Mouse (Mus musculus): Measurements from ENCODE around the gene Agfg1. TPM values are rescaled to one million over a fixed set of nuclear protein-coding genes. Genes with fewer than 3 reads are reported as not detected.

Agfg1 gene
- 18.2 and 18.8 TPM in 2 replicates for polyA plus RNA-seq (2015; fragmentation: Nextera tagmentation; extraction: Ambion mirVana)

- peak; percentile 87 for ATAC-seq (ENCODE audit: low FRiP score, low TSS enrichment)
- H3K27ac ChIP-seq (replicated peaks): peak within 1 kb of the TSS; percentile 87
- DNase-seq (ENCODE audit: low spot score): peak; percentile 95
- TF ChIP-seq CTCF (IDR thresholded peaks at IDR 0.05; ENCODE audit: low read depth) (peak; percentile 97), EP300 (optimal IDR thresholded peaks at IDR 0.05) (peak; percentile 56)
- H3K4me2 ChIP-seq (replicated peaks; ENCODE audit: low read depth): peak within 1 kb of the TSS; percentile 85
- no peaks in the 10 kb centered on the region for H3K27me3 ChIP-seq (ENCODE audit: control insufficient read depth, insufficient read depth, low read length)
- H3K4me3 ChIP-seq (ENCODE audit: low read depth, low read length): peak within 1 kb of the TSS; percentile 97
- H3K9me3 ChIP-seq (ENCODE audit: control insufficient read depth, low read length): no peaks in the 10 kb centered on the region
- no peaks in the 10 kb centered on the region for H3K36me3 ChIP-seq (ENCODE audit: control insufficient read depth, insufficient read depth, low read length)
- H3K4me1 ChIP-seq (replicated peaks; ENCODE audit: control insufficient read depth, insufficient read depth): 0 out of 2 replicates have a peak, but pooled peaks cover 3% of the 10 kb centered on the region
- H3K9ac ChIP-seq (ENCODE audit: low read length): peak within 1 kb of the TSS; percentile 95
- WGBS: 0% methylated on average over 18 of the region's 34 CpGs
These were observed at the start of gene Agfg1 for GRCm38 (mm10) chr1:82839296-82839613. Agfg1 (plus strand) TSS chr1:82839483.

- no peak for DNase-seq (ENCODE audit: low spot score)
- WGBS: 84% methylated on average over 11 of the region's 11 CpGs
- H3K4me3 ChIP-seq (ENCODE audit: low read depth, low read length): no peak overlapping the region
These were observed 48.2 kb upstream of the Agfg1 start for GRCm38 (mm10) chr1:82791105-82791504.

GRCm38 (mm10) chr1:82792238-82792637, 47.0 kb upstream of the Agfg1 start:
- Histone ChIP-seq H3K9me3 (ENCODE audit: control insufficient read depth, low read length) (no peaks in the 10 kb centered on the region), H3K4me1 (replicated peaks; ENCODE audit: control insufficient read depth, insufficient read depth) (no peaks in the 10 kb centered on the region), H3K9ac (ENCODE audit: low read length) (no peak overlapping the region), H3K27me3 (ENCODE audit: control insufficient read depth, insufficient read depth, low read length) (no peaks in the 10 kb centered on the region), H3K36me3 (ENCODE audit: control insufficient read depth, insufficient read depth, low read length) (no peaks in the 10 kb centered on the region), H3K27ac (replicated peaks) (no peak overlapping the region), H3K4me2 (replicated peaks; ENCODE audit: low read depth) (no peak overlapping the region), H3K4me3 (ENCODE audit: low read depth, low read length) (no peak overlapping the region)
- no peak for TF ChIP-seq CTCF (IDR thresholded peaks at IDR 0.05; ENCODE audit: low read depth)
- TF ChIP-seq EP300 (optimal IDR thresholded peaks at IDR 0.05): no peak
- 93% methylated on average over 6 of the region's 6 CpGs for WGBS
- no peak for DNase-seq (ENCODE audit: low spot score)
- ATAC-seq (ENCODE audit: low FRiP score, low TSS enrichment): no peak

More at GRCm38 (mm10) chr1:82791105-82791504, 48.2 kb upstream of the Agfg1 start:
- no peaks in the 10 kb centered on the region for H3K4me1 ChIP-seq (replicated peaks; ENCODE audit: control insufficient read depth, insufficient read depth)
- H3K9ac ChIP-seq (ENCODE audit: low read length): no peak overlapping the region
- H3K36me3 ChIP-seq (ENCODE audit: control insufficient read depth, insufficient read depth, low read length): no peaks in the 10 kb centered on the region
- H3K27ac ChIP-seq (replicated peaks): no peak overlapping the region
- H3K4me2 ChIP-seq (replicated peaks; ENCODE audit: low read depth): no peak overlapping the region
- no peak for ATAC-seq (ENCODE audit: low FRiP score, low TSS enrichment)
- H3K27me3 ChIP-seq (ENCODE audit: control insufficient read depth, insufficient read depth, low read length): no peaks in the 10 kb centered on the region
- TF ChIP-seq EP300 (optimal IDR thresholded peaks at IDR 0.05): no peak
- no peak for TF ChIP-seq CTCF (IDR thresholded peaks at IDR 0.05; ENCODE audit: low read depth)
- no peaks in the 10 kb centered on the region for H3K9me3 ChIP-seq (ENCODE audit: control insufficient read depth, low read length)

- ATAC-seq (ENCODE audit: low FRiP score, low TSS enrichment) (no peak), DNase-seq (ENCODE audit: low spot score) (no peak)
- no peak overlapping the region for H3K27ac ChIP-seq (replicated peaks)
- TF ChIP-seq CTCF (IDR thresholded peaks at IDR 0.05; ENCODE audit: low read depth) (no peak), EP300 (optimal IDR thresholded peaks at IDR 0.05) (no peak)
- H3K9me3 ChIP-seq (ENCODE audit: control insufficient read depth, low read length): no peaks in the 10 kb centered on the region
- H3K9ac ChIP-seq (ENCODE audit: low read length): no peak overlapping the region
- no peaks in the 10 kb centered on the region for H3K36me3 ChIP-seq (ENCODE audit: control insufficient read depth, insufficient read depth, low read length)
- no peak overlapping the region for H3K4me2 ChIP-seq (replicated peaks; ENCODE audit: low read depth)
- no peaks in the 10 kb centered on the region for H3K27me3 ChIP-seq (ENCODE audit: control insufficient read depth, insufficient read depth, low read length)
- no peaks in the 10 kb centered on the region for H3K4me1 ChIP-seq (replicated peaks; ENCODE audit: control insufficient read depth, insufficient read depth)
- H3K4me3 ChIP-seq (ENCODE audit: low read depth, low read length): no peak overlapping the region
- 62% methylated on average over 3 of the region's 3 CpGs for WGBS
These were observed 46.2 kb upstream of the Agfg1 start for GRCm38 (mm10) chr1:82793110-82793509.

- no peaks in the 10 kb centered on the region for H3K36me3 ChIP-seq (ENCODE audit: control insufficient read depth, insufficient read depth, low read length)
- no peaks in the 10 kb centered on the region for H3K4me1 ChIP-seq (replicated peaks; ENCODE audit: control insufficient read depth, insufficient read depth)
- TF ChIP-seq EP300 (optimal IDR thresholded peaks at IDR 0.05): no peak
- no peaks in the 10 kb centered on the region for H3K27me3 ChIP-seq (ENCODE audit: control insufficient read depth, insufficient read depth, low read length)
- H3K9me3 ChIP-seq (ENCODE audit: control insufficient read depth, low read length): no peaks in the 10 kb centered on the region
- DNase-seq (ENCODE audit: low spot score): no peak
- ATAC-seq (ENCODE audit: low FRiP score, low TSS enrichment): no peak
- H3K9ac ChIP-seq (ENCODE audit: low read length): no peak overlapping the region
- H3K27ac ChIP-seq (replicated peaks): no peak overlapping the region
- H3K4me2 ChIP-seq (replicated peaks; ENCODE audit: low read depth): no peak overlapping the region
- 74% methylated on average over 4 of the region's 4 CpGs for WGBS
- no peak overlapping the region for H3K4me3 ChIP-seq (ENCODE audit: low read depth, low read length)
These were observed 45.3 kb upstream of the Agfg1 start for GRCm38 (mm10) chr1:82793986-82794385.

- Histone ChIP-seq H3K9ac (ENCODE audit: low read length) (no peak overlapping the region), H3K4me3 (ENCODE audit: low read depth, low read length) (no peak overlapping the region), H3K9me3 (ENCODE audit: control insufficient read depth, low read length) (no peaks in the 10 kb centered on the region), H3K4me1 (replicated peaks; ENCODE audit: control insufficient read depth, insufficient read depth) (no peaks in the 10 kb centered on the region), H3K4me2 (replicated peaks; ENCODE audit: low read depth) (no peak overlapping the region), H3K36me3 (ENCODE audit: control insufficient read depth, insufficient read depth, low read length) (no peaks in the 10 kb centered on the region), H3K27me3 (ENCODE audit: control insufficient read depth, insufficient read depth, low read length) (no peaks in the 10 kb centered on the region), H3K27ac (replicated peaks) (no peak overlapping the region)
- 68% methylated on average over 2 of the region's 2 CpGs for WGBS
- TF ChIP-seq EP300 (optimal IDR thresholded peaks at IDR 0.05): no peak
- no peak for TF ChIP-seq CTCF (IDR thresholded peaks at IDR 0.05; ENCODE audit: low read depth)
- ATAC-seq (ENCODE audit: low FRiP score, low TSS enrichment) (peak; percentile 61; the same call in 1 of the 2 replicates), DNase-seq (ENCODE audit: low spot score) (no peak)
These were observed 44.1 kb upstream of the Agfg1 start for GRCm38 (mm10) chr1:82795211-82795610.
